Mouse (Mus musculus) B cell, adult 2 months (primary cell): Measurements from ENCODE around the gene Hist2h3c2.

ENCODE experiments used
- DNase-seq, 2 experiments: peaks; one replicate each; pipeline ENCODE4 v3.0.0; 2022

Hist2h3c2 gene

DNA sequence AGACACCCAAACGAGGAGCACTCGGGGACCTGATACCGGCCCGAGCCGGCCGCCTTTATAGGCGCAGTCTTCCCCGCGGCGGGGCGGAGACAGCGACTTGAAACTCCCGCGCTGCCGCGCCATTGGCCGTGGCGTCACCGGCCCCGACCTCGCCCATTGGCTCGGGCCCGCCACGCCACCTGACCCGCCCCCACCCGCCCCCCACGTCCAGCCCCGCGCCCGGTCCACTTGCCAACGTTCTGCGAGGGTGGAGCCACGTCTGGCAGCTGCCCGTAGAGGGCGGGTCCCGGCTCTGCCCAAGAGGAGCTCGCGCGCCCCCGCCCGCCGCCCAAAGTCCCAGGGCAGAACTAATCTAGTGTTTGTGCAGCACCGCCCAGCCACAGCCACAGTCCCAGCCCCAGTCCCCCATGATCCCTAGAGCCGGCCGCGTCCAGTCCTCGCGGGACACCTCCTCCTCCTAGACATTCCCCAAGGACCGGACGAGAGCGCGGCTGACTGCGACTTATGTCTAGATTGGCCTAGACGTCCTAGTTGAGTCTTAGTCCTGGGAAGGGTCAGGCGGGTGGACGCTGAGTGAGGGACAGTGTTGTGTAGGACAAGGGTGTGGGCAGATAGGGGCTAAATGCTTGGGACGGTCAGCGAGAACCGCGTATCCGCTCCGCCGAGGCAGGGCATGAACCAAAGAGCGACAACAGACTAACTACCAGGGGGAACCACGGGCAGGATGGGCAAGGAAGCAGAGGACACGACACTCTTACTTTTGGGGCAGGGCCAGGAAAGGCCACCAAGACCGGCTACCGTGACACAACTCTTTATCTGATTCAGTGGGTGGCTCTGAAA lies at the start of gene Hist2h3c2:
Hist2h3c2 (minus strand) TSS at position 174 of the 840 bp plus-strand sequence.
- peak; percentile 57 to 64 for DNase-seq

DNA sequence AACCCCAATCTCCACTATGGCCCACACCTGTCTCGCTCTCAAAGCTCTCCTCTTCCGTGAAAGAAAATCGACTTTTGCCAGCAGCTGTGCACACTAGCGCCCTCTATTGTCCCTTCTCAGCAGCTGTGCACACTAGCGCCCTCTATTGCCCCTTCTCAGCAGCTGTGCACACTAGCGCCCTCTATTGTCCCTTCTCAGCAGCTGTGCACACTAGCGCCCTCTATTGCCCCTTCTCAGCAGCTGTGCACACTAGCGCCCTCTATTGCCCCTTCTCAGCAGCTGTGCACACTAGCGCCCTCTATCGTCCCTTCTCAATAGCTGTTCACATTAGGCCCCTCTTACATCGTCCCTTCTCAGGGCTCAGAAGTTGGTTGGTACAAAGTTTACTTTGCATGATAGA lies 48.4 kb upstream of the Hist2h3c2 start:
- DNase-seq, result peak; percentile 45 to 54

DNA sequence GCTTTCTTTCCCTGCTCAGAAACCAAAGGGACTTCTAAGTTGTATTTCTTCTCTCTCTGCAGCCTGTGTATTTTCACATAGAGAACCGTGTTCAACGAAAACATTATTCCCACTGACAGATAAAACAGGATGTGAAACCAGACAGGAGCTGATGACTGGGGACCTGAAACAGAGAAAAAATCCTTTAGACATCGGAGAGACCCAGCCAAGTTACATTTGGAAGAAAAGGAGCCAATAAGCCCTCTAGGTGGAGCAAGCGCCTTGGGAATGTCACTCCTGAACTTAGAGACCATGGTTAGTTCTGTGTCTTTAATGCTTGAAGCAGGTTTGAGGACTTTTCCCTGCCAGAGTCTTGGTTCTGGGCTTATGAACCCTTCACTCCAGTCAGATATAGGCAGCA lies 45.5 kb upstream of the Hist2h3c2 start:
- DNase-seq, result peak in 1 of 2 experiments; percentile 29

DNA sequence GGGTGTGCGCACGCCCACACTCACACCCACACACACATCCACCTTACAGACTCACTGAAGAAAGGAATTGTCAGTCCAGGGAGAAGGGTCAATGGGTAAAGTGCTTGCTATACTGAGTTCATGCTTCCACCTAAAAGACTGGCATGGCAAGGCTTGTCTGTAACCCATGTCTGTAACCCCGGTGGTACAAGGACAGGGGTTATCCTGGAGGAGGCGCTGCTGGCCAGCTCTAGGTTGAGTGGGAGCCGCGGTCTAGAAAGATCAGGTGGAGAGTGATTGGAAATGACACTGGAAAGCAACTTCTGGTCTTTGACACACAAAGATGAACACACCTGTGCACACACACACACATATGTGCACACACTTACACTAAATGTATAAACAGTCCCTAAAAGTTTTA lies 41.7 kb upstream of the Hist2h3c2 start:
- DNase-seq, result no peak

DNA sequence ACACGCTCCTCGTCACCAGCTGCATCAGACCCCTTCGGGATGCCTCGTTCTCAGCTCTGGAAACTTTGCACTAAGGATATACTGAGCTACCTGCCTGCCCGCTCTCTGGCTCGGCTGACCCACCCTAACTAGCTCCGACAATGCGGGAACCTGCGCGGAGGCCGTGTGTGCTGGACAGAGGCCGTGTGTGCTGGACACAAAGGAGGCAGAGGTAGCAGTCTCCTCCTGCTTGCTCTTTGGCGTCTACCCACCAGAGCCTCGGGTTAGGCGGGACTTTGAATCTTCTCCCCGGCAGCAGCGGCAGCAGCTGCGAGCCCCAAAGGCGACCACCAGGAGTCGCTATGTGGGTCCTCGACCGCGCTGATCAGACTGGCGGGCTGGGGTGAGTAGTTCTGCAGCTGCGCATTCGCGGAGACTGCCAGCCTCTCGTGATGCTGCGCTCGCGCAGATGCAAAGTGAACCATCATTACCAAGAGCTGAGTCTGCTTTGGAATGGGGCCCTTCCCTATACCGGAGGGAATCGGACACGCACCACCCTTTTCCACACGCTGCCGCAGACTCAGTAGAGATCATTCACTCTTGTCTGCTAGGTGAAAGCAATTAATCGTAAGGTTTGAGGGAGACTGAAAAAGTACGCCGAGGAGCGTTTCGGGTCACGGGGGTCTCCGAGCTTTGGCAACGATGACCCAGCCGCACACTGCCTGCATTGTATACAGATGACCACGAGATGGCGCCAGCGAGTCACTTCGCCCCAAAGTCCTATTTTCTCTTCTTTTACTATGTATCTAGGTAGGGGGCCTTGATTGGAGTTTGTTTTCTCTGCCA lies 39.1 kb upstream of the Hist2h3c2 start:
- peak; percentile 94 to 95 for DNase-seq

DNA sequence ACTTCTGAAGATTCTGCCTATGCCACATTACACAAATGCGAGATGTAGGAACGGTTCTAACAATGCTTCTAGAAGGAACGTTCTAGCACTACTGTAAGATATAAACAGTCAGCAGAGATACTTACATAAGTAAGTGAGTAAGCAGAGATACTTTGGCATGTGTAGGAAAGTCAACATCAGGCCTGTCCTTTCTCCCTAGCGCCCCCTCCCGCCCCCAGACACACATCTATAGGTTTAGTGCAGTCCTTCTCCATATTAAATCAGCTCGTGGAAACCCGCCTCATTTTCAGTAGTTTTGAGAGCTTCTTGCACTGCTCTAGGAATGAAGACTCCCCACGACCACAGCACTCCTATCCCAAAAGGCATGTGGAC lies 38.5 kb upstream of the Hist2h3c2 start:
- DNase-seq, result peak; percentile 76 to 80

DNA sequence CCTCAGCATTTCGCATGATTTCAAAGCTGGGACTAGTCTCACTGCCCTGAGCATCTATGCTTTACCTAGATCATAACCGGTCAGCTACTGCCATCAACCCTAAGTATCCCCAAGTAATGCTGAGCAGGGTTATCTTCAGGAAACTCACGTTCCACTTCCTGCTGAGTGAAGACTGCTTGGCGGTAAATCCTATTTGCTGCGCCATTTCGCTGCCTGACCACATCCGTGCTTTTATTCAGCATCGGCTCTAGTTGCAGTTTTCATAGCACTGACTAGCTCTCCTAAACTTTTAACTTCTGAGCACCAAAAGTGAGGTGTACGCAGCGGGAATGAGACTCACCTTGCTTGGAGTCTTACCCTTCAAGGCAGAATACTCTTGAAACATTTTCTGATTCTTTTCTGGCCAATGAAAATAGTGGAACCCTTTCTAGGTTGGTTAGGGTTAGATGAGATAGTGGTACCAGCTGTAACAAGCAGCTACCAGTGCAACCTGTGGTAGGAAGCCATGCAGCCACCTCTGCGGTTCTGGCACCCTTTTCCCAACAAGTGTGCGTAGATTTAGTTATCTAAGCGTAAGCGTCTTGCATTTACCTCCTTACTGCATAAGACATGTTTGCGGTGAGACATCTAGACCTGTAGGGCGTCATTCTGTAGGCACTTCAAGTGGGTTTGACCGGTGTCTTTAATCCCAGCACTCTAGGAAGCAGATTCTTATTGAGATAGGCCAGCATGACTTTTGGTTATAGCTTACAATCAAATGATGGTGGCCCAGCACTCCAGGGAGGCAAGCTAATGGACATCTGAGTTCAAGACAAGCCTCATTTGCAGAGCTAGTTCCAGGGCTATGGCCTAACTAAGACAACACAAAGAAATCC lies 34.9 kb upstream of the Hist2h3c2 start:
- DNase-seq, result peak; percentile 37 to 43

DNA sequence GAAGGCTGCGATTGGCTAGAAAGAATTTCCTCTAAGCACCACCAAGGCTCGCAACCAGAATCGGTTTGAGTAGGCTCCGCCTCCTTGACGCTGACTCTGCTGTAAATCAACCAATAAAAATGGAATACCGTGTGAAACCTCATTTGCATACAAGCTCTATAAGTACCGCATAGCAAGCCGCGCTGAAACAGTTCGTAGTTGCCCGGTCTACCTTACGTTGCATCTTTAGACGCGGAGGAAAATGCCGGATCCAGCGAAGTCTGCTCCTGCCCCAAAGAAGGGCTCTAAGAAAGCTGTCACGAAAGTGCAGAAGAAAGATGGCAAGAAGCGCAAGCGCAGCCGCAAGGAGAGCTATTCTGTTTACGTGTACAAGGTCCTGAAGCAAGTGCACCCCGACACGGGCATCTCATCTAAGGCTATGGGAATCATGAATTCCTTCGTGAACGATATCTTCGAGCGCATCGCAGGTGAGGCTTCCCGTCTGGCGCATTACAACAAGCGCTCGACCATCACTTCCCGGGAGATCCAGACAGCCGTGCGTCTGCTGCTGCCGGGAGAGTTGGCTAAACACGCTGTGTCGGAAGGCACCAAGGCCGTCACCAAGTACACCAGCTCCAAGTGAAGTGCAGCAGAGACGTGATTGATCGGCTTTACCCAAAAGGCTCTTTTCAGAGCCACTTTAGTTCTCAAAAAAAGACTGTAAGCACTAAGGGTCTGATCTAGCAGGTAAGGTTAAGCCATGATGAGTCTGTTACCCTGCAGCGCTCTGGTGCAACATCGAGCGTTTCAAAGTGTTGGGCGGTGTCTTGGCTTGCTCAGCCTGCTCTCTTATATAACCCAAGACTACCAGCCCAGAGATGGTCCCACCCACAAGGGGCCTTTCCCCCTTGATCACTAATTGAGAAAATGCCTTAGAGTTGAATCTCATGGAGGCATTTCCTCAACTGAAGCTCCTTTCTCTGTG lies 30.9 kb upstream of the Hist2h3c2 start, which contains the start of gene Hist2h2bb:
Hist2h2bb (plus strand) TSS at position 242 of the 964 bp plus-strand sequence.
- peak; percentile 86 to 89 for DNase-seq

DNA sequence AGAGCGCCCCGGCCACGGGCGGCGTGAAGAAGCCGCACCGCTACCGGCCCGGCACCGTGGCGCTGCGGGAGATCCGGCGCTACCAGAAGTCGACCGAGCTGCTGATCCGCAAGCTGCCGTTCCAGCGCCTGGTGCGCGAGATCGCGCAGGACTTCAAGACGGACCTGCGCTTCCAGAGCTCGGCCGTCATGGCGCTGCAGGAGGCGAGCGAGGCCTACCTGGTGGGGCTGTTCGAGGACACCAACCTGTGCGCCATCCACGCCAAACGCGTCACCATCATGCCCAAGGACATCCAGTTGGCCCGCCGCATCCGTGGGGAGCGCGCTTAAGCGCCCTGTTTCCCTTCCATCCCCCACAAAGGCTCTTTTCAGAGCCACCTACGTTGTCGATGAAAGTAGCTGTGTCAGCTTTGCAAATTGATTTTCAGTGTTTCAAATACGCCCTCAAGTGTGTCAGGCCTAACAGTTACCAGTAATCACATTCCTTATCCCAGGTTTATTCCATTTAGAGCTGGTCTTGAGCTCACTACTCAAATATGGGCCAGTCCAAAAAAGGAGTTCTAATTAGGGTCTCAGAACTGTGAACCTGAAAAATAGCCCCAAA lies 29.9 kb upstream of the Hist2h3c2 start:
- DNase-seq, result peak; percentile 51 to 59

DNA sequence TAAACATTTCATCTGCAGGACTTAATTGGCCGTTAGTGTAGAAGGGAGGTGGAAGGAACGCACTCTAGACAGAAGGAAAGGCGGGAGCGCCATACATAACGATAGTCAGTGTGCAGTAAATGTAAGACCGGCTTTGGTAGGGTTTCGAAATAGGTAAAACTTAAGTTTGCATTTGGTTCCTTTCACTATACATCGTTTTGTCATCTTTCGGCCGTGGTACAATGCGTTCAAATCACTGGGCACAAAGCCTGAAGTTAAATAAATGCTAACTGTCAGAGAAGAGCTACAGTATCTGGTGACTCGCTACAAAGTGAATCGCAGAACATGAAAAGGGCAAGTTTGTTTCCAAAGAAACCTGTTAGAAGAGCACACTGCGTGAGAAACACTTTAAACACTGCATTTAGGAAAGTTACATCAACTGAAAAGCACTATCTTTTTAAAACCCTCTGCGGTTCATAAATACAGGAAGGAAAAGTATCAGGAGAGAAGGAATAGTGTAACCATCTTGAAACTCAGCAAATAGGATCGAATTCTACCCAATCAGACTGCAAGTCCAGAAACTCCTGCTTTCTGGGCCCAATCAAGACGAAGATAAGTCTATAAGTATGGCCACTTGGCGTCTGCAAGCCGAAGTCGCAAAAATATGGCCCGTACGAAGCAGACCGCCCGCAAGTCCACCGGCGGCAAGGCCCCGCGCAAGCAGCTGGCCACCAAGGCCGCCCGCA lies 29.3 kb upstream of the Hist2h3c2 start, which contains the start of gene Hist2h3b:
Hist2h3b (plus strand) TSS at position 604 of the 725 bp plus-strand sequence.
- peak; percentile 75 to 79 for DNase-seq

DNA sequence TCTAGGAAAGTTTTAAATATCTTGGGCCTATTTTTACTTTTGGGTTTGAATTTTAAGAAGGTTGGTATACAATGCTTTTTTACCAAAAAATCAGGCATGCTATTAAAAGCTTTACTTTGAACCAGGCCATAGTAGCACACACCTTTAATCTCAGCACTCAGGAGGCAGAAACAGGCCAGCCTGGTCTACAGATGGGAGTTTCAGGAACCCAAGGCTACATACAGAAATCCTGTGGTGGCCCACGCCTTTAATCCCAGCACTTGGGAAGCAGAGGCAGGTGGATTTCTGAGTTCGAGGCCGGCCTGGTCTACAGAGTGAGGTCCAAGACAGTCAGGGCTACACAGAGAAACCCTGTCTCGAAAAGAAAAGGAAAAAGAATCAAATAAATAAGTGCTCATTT lies 28.6 kb upstream of the Hist2h3c2 start:
- DNase-seq, result no peak

DNA sequence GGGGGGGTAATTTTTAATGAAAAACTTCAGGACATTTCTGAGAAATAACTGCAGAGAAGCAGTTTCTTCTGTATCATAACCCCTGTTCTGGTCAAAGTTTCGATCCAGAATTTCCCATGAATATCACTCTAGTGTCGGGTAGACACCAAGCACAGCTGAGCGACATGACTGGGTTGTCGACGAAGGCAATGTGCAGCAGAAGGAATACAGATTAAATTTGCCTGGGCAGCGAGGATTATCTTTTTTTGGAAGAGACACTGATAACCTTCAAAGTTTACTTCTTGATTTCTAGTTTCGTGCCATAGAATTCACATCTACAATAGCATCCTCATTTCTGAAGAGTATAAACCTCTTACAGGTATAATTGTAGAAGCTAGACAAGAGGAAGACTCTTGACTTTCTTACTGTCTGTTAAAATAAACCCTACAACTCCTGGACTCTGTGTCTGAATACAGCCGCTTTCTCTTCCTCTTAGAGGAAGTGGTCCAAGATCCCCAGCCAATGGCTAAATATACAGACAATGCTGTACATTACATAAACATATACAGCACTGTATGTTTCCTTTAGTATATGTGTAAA lies 27.3 kb upstream of the Hist2h3c2 start:
- DNase-seq, result no peak

DNA sequence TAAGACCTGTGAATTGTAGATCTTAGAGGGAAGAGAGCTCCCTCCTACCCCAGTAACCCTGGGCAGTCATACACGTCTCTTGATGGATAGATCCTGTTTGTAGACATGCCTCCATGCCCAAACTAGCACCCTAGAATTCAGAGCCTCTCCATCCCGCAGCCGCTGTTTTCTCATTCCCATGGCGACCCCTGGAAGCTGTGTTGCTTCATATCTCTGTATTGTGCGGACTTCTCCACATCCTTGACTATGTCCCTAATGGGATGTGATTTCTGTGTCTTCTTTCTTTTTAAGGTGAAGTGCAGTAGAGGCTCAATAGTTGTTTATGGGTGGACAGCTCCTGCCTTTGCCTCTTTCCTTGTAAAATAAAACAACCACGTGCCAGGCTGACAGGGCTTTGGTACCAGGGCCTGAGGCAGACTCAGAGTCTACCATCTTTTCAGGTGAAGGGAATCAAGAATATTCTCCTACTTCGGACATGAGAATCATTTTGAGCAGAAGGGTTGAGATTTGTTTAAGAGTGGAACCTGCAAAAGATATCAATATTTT lies 25.6 kb upstream of the Hist2h3c2 start:
- no peak for DNase-seq

DNA sequence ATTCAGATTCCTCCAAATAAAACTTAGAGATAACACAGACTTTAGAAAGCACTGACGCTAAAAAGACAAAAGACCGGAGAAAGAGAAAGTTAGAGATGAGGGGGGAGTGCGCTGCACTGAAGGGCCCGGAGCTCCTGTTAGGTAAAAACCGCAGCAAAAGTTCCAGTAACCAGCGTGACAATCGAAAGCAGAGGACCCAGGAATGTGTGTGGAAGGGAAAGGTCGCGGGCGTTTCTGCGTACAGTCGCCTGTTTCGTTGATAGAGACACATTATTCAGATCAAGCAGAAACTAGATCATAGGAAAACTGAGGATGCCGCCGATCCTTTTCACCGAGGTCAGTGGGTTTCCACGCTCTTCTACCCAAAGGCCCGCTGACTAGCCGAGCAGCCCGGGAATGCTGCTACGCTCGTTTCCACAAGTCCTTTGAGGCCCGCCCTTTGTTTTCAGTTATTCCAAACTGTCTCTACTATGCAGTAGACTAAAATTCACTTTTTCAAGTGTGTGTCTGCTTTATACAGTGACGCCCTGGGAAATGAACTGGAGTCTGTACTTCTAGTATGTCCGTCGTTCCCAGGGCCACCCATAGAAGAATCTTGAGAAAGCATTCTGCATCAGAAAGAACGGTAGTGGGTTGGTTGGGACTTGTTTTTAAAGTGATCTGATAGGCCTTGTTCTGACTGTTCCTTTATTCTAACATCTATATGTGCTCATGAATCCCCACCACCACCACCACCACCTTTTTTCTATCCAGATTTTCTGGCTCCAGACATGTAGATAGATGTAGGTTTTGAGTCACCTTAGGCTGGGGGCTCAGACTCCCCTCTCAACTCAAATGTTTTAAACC lies 24.9 kb upstream of the Hist2h3c2 start:
- DNase-seq, result peak; percentile 66 to 70

DNA sequence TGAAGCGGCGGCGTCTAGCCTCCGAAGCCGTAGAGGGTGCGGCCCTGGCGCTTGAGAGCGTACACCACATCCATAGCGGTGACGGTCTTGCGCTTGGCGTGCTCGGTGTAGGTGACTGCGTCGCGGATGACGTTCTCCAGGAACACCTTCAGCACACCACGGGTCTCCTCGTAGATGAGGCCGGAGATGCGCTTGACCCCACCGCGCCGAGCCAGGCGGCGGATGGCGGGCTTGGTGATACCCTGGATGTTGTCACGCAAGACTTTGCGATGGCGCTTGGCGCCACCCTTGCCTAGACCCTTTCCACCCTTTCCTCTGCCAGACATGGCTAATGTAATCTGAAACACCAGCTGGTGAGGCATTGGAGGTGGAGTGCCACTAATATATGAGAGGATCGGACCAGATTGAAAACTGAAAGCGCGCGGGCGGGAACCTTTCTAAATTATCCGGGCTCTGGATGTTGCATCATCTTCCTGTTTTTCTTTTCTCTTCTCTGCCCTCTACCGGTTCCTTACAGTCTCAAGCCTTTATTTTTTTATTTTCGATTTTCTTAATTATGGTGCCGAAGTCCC lies 24.1 kb upstream of the Hist2h3c2 start, which contains the start of gene Hist2h4:
Hist2h4 (minus strand) TSS at position 333 of the 572 bp plus-strand sequence.
- peak; percentile 96 to 97 for DNase-seq

DNA sequence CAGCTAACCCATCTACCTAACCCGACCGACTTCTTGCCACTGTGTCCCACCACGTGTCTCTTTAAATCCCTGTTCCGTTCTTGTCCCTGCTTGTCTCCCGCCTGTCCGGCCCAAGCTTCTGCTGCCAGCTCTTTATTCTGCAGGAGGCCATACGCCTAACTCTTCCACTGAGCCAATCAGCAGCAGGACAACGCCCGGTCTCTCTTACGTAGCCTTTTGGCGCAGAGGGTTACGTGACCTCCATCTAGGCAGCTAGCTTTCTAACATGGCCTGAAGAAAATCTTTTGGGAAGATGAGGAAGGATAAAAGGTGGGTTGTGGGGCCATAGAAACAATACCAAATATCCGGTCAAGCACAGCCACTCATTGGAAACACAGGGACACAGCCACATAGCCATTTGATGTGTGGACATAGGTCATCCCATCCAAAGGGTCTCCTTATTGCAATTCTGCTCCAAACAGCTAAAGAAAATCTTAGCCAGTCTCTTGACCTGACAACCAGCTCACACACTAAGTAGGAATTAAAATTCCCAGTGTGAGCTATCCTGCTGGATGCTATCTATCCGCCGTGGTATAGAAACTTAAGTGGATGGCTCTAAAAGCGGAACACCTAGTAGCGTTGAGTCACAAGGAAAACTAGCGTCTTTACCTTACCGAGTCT lies 23.4 kb upstream of the Hist2h3c2 start:
- peak; percentile 71 to 75 for DNase-seq

DNA sequence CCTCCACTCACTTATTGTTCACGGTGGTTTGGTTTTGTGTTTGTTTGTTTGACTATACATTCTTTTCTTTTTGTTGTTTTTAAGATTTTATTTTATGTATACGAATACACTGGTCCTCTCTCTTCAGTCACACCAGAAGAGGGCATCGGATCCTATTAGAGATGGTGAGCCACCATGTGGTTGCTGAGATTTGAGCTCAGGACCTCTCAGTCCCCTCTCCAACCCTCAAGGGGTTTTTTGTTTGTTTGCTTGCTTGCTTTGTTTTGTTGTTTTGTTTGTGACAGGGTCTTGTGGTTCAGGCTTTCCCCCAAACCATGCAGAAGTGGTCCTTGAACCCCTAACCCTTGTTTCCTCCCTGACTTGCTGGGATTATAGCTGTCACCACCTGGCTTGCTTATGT lies 22.7 kb upstream of the Hist2h3c2 start:
- DNase-seq, result peak in 1 of 2 experiments; percentile 22

DNA sequence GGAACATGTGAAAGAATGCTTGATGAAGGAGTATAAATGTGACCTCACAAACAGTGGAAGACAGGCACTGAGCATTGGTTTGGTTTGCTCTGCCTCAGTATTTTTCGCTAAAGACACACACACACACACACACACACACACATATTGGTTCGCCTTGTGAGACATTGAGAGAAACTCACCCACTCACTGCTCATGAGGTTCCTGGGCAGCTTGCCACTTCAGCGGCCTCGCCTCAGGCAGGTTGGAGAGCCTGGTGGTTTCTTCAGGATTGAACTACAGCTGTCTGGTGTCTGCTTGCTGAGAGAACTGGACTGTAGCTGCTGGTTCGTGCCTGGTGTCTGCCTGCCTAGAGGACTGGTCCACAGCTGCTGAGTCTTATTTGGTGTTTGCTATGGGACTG lies 21.3 kb upstream of the Hist2h3c2 start:
- DNase-seq, result no peak
